Mouse (Mus musculus): ENCODE results near the gene Phkg1. TPM values are rescaled to one million over a fixed set of nuclear protein-coding genes. Genes with fewer than 3 reads are reported as not detected.

Phkg1 gene
- total RNA-seq (2023), result 0.64 TPM

DNA sequence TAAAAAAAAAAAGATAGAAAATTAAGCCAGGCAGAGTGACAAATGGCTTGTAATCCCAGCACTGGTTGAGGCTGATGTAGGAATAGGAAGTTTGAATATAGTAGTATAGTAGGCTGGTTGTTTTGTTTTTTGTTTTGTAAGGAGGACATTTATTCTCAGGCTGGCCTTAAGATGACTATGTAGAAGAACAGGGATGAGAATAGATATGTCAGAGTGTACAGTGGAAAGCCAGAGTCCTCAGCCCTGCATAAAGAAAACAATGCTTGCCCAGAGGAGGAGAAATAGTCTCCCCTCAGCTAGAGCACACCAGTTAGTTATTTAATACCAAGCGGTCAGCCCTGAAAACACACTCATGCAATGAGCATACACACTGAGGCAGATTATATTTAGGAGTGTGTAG, at the start of gene Phkg1:
TSS of gene Phkg1 (minus strand) at position 101 of the 400 bp plus-strand sequence.

DNA sequence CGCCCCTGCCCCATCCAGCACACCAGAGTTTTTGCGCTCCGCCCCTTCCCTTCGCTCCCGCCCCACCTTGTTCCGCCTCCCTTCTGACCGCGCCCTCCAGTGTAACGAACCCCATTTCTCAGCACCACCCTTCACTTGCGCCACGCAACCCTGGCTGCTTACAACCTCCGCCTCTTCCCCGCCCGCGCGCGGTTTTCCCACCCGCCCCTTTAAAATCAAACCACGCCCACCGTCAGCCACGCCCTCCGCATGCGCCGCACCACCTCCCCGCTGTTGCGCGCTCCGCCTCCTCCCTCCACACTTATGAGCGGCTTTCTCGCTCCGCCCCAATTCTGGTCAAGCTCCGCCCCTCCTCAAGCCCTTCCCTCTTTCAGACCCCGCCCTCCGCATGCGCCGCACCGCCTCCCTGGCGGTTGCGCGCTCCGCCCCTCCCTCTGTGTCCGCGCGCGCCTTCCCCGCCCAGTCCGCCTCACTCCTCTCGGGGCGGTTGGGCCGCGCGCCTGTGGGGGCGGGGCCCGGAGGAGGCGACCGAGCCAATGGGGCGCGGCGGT, 43.2 kb upstream of the Phkg1 start, which contains the start of gene Vkorc1l1:
TSS of gene Vkorc1l1 (plus strand) at position 476 of the 551 bp plus-strand sequence.

DNA sequence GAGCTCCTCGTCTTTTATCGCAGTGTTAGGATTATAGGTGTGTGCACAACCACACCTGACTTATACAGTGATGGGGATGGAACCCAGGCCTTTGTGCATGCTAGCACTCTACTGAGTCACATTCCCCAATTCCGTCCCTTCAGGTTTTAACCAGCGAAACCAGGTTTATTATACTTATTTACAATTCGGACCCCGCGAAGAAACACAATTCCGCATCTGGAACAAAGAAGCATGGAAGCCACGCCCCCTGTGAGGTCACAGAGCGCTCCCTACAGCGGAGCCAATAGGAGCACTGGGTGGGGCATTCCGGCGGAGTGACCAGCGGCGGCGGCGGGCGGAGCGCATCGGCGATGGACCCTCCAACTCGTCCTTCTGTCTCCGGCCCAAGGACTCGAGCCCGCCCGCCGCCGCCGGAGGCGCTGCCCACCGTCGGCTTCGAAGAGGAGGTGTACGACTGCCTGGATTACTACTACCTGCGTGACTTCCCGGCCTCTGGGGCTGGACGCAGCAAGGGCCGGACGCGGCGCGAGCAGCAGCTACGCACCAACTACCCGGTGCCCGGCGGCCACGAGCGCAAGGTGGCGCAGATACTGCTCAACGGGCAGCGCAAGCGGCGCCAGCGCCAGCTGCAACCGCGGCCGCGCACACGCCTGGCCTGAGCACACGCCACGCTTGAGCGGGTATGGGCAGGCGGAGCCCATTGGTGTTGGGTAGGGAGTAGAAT, 10.1 kb upstream of the Phkg1 start, which contains the start of gene Nupr1l:
TSS of gene Nupr1l (plus strand) at position 299 of the 724 bp plus-strand sequence.

DNA sequence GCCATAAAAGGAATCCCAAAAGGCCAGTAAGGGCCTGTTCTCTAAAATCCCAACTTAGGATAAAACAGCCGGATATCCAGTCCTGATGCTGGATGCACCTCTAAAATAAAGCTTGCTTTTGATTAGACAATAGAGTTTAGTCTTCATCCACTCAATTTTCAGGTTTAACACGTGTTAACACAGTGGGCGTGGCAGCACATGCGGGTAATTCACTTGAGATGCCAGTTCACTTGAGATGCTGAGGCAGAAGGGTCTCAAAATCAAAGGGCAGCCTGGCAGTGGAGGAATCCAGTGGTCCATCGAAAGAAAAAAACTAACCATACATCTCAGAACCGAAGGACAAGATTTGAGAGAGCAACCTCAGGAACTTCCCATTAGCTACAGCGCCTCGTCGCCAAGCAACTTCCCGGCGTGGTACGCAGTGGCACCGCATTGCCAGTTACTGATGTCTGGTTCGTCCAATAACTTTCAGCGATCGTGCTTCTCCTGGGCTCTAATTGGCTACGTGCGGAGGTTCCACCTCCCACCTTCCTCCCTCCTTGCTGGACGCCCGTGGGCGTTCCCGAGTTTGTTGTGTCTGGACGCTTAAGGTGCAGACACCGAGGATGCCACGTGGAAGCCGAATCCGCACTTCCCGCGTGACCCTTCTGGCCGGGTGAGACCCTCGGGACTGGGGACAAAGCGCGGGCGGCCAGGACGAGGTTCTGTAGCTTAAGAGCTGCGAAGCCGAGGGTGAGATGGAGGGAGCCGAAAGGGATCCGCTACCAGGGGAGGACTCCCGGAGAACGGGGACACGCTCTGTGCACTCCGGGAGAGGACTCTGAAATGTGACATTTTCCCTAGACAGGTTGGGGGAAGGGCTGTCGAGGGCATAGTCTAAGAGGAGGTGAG, 2.9 kb downstream of the Phkg1 start, which contains the start of gene Zbed5:
TSS of gene Zbed5 (plus strand) at position 526 of the 891 bp plus-strand sequence.

DNA sequence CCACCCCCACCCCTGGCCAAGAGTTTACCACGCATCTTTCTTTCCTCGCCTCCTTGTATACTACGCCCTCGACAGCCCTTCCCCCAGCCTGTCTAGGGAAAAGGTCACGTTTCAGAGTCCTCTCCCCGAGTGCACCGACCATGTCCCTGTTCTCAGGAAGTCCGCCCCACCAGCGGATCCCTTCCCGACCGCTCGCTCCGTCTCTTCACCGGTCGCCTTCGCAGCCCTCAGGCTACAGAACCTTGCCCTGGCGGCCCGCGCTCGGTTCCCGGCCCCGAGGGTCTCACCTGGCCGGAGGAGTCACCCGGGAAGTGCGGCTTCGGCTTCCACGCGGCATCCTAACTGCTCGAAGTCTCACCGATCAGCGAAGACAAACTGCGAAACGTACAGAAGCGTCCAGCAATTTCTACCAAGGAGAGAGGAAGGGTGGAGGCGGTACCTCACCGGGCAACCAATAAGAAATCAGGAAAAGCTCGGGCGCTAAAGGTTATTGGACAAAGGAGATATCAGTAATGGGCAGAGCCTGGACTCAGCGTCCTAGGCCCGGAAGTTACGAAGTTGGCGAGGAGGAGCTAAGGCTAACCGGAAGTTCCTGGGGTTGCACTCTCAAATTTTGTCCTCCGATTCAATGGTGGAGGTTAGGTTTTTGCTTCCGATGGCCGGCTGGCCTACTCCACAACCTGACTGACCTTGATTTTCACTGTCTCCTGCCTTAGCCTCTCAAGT, 11.3 kb downstream of the Phkg1 start, which contains the start of gene Chchd2:
TSS of gene Chchd2 (minus strand) at position 560 of the 726 bp plus-strand sequence.

DNA sequence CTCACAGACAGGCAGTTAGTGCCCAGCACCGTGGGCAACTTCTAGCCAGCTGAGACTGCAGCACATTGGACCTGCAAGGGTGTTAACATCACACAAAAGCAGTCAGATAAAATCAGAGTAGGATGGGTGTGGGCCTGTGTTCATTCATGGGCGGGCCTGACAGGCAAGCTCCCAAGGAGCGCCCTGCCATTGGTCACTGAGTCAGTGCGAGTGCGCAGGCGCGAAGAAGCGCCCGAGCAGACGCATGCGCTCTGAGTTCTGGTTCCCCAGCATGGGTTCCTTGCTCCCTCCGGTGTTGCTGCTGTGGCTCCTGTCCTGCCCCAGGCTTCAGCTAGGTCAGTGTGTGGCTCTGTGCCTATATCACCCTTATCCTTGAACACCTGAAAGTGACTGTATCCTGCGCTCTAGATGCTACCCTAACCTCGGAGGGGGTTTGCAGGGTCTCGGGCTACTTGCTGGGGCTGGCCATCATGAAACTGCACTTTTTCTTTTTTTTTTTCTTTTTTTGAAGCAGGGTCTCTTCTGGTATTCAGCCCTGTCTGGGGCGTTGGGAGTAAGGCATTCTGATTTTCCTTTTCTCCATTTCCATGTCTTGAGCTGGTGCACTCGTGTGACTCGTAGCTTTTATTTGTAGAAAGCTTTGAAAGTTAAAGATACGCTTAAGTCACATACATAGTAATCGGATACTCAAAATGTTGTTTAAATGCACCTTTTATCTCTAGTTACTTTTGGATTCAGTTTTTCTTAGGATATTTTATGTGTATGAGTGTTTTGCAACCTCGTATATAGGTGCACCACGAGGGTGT, 51.4 kb downstream of the Phkg1 start, which contains the start of gene Sumf2:
TSS of gene Sumf2 (plus strand) at position 235 of the 806 bp plus-strand sequence.

Other genes starting within 250 kb of the Phkg1 start
- gene Zfp11, start 228.4 kb downstream of the Phkg1 start, total RNA-seq (2023), result 1.1 TPM
- gene Sept14, start 190.0 kb downstream of the Phkg1 start, total RNA-seq (2023), result not detected
- gene Mrps17, start 183.1 kb downstream of the Phkg1 start, total RNA-seq (2023), result 44.2 TPM
- gene Nipsnap2, start 173.5 kb downstream of the Phkg1 start, total RNA-seq (2023), result 29.2 TPM
- 15.9 TPM for gene Psph, start 111.1 kb downstream of the Phkg1 start, total RNA-seq (2023)
- 11.1 TPM for gene Sumf2, start 51.6 kb downstream of the Phkg1 start, total RNA-seq (2023)
- gene Chchd2, start 11.1 kb downstream of the Phkg1 start, total RNA-seq (2023), result 147 TPM
- gene Zbed5, start 2.8 kb downstream of the Phkg1 start, total RNA-seq (2023), result 1.6 TPM
- gene Nupr1l, start 10.0 kb upstream of the Phkg1 start, total RNA-seq (2023), result 0.28 TPM
- gene Vkorc1l1, start 43.4 kb upstream of the Phkg1 start, total RNA-seq (2023), result 12.9 TPM
- 23.0 TPM for gene Gusb, start 104.5 kb upstream of the Phkg1 start, total RNA-seq (2023)
- gene Asl, start 130.7 kb upstream of the Phkg1 start, total RNA-seq (2023), result 24.3 TPM
- 26.1 TPM for gene Crcp, start 130.7 kb upstream of the Phkg1 start, total RNA-seq (2023)
- 10.8 TPM for gene Tpst1, start 174.8 kb upstream of the Phkg1 start, total RNA-seq (2023)
- 2.0 TPM for gene Kctd7, start 246.3 kb upstream of the Phkg1 start, total RNA-seq (2023)

Data from CD8-positive naive resting alpha-beta T cell, adult 57 days (primary cell).